Mouse (Mus musculus) Patski (cell line): ENCODE data around the gene Jpt1. TPM values are rescaled to one million over a fixed set of nuclear protein-coding genes. Genes with fewer than 3 reads are reported as not detected.
"Not testable (repeated sequence)": the region's sequence is repeated elsewhere in the genome, so short reads cannot be mapped to it uniquely, and the experiment has no call there.

ENCODE experiments used
- ATAC-seq: fragments of 100-300 bp; one replicate; pipeline ENCODE4 v1.8.0; 2021
- CTCF ChIA-PET: fragments of 350-600 bp; sonication (Branson Sonifier 250); formaldehyde crosslinking; loops from one replicate; lab custom pipeline; 2022; ENCODE audit warnings: inconsistent platforms; lab: Charles Lee
- POLR2A ChIA-PET: fragments of 350-600 bp; sonication (Branson Sonifier 250); formaldehyde crosslinking; loops from one replicate; lab custom pipeline; 2022; ENCODE audit warnings: antibody characterized with exemption, inconsistent platforms; lab: Charles Lee
- DNase-seq: peaks from one replicate; pipeline ENCODE4 v3.0.0-alpha.2; 2011; ENCODE audit warnings: low read depth, low spot score
- H3K27me3 ChIP-seq: fragments of 371-371 bp; one replicate; pipeline ENCODE4 v1.5.1; 2021
- CTCF ChIP-seq: fragments of 100-300 bp; IDR thresholded peaks from one replicate; pipeline ENCODE4 v1.5.1; 2021
- in situ Hi-C: fragments of 300-500 bp; cut with MboI; formaldehyde crosslinking; loops from 3 replicates; pipeline ENCODE4 v1.11.1; 2018; ENCODE audit warnings: low pct_unique_long_range_greater_than_20kb, mixed read lengths
- polyA plus RNA-seq: library from polyadenylated mRNA; unstranded; gene quantifications from one replicate; pipeline ENCODE4 v1.2.3, GENCODE M21; 2021

Gene Jpt1
- polyA plus RNA-seq, 1 experiment from 2014 or later, result 179 TPM

DNA sequence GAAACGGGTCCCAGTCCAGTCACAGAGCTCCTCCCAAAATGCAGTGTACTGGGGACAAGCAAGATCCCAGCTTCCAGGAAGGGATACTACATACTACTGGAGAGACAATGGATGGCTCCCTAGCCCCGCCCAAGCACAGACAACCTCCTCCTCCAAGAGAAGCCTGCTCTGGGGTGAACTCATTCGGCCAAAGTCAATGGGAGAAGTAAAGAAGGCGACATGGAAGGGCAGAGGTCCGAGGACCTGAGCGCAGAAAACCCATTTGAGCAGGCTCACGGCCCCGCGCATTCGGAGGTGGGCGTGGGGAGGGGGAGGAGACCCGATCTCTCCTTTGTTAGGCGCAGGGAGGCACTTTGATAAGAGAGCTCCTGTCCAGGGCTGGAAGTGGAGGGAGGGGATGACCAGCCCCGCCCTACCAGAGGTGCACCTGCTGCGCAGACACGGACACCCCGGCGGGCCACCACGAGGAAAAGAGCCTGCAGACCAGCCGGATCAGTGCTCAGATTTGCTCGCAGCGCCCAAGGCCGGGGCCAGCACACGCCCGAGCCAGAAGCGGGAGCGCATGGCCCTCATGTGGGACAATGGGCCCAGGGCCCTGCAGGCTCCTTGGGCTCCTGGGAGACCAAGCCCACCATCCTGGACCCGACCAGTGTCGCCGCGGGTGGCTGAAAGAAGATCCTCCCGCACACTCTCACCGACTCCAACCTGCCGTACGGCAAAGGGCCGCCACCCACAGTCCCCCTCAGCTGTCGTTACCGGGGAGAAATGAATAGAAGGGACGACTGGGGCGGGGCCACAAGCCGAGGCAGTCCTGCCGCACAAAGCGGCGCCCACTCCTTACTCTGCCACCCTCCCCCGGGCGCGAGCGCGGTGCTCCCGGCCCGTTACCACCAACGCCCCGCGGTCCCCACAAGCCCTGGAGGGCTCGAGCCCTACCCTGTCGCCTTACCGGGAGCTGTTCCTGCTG, 633 bp downstream of the Jpt1 start:
- in situ Hi-C loops, result no loop called here
- DNase-seq (no peak), ATAC-seq (peak; percentile 49)
- H3K27me3 ChIP-seq, result no peaks in the 10 kb centered on the region
- TF ChIP-seq CTCF, result no peak
- ChIA-PET CTCF (no interaction called here), POLR2A (interaction anchor here (0.8 to 1.7 kb wide), 7 partner anchors 12 to 53 kb away, joined by 3 to 8 read pairs (median 5); partner anchors contain the start of genes Nt5c and Sumo2)

DNA sequence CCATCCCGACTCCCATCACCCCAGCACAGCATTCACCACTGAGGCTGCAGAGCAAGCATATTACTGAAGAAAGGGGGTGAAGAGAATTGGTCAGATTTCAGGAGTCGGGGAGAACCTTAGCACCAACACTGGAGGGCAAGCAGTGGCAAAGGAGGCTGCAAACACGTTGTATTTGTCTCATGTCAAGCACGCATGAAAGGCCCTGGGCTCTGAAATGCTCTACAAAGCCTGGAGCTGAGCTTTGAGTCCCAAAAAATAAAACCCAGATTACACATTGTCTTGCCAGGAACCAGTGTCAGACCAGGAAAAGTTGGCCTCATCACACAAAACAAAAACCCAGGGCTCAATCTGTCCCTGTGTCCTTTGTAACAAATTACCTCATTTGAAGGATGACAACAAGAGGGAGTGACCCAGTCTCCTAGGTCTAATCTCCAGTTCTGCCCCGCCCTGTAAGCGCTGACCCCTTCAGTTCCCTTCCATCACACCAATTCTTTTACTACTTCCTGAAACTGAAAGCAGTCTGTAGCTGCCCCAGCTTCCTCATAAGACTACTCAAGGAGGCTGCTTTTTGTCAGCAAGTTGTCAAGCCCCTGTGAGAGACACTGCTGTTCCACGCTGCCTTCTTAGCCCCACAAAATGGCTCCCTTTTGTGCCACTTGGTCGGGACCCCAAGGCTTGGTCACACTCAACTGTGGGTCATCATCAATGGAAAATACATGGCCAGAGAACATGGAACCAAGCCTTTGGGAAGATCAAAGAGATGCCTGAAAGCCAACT, 1.6 kb downstream of the Jpt1 start:
- in situ Hi-C loops, result no loop called here
- no peak for TF ChIP-seq CTCF
- ChIA-PET POLR2A (interaction anchor here (1.2 to 1.3 kb wide), 2 partner anchors 11 to 21 kb away, joined by 5 to 7 read pairs; partner anchors contain the start of gene Nt5c), CTCF (no interaction called here)
- DNase-seq (no peak), ATAC-seq (no peak)
- H3K27me3 ChIP-seq, result no peaks in the 10 kb centered on the region

GRCm38 (mm10) chr11:115512004-115512403, 2.2 kb downstream of the Jpt1 start:
- in situ Hi-C loops, result no loop called here
- ATAC-seq (no peak), DNase-seq (no peak)
- no peak for TF ChIP-seq CTCF
- ChIA-PET CTCF (no interaction called here), POLR2A (no interaction called here)
- no peaks in the 10 kb centered on the region for H3K27me3 ChIP-seq

GRCm38 (mm10) chr11:115511121-115511520, 3.1 kb downstream of the Jpt1 start:
- POLR2A ChIA-PET, result no interaction called here
- in situ Hi-C loops, result no loop called here
- no peak for TF ChIP-seq CTCF
- CTCF ChIA-PET, result no interaction called here
- ATAC-seq, result no peak
- H3K27me3 ChIP-seq, result no peaks in the 10 kb centered on the region
- no peak for DNase-seq

DNA sequence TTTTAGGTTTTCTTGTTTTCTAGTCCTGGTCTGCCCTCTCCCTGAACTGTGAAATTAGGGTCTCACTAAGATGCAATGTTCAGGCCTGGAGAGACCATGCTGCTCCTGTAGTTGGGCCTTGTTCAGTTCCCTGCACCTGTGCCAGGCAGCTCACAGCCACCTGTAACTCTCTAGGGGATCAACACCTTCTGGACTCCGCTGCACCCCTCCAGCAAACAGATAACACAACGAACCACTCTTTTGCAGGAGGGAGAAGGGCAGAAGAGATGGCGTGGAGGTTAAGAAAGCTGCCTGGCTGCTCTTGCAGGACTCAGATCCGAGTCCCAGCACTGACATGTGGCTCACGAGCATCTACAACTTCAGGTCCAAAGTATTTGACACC, 3.7 kb downstream of the Jpt1 start:
- in situ Hi-C loops, result no loop called here
- CTCF ChIA-PET, result no interaction called here
- ATAC-seq (no peak), DNase-seq (no peak)
- TF ChIP-seq CTCF, result no peak
- POLR2A ChIA-PET, result no interaction called here
- no peaks in the 10 kb centered on the region for H3K27me3 ChIP-seq

DNA sequence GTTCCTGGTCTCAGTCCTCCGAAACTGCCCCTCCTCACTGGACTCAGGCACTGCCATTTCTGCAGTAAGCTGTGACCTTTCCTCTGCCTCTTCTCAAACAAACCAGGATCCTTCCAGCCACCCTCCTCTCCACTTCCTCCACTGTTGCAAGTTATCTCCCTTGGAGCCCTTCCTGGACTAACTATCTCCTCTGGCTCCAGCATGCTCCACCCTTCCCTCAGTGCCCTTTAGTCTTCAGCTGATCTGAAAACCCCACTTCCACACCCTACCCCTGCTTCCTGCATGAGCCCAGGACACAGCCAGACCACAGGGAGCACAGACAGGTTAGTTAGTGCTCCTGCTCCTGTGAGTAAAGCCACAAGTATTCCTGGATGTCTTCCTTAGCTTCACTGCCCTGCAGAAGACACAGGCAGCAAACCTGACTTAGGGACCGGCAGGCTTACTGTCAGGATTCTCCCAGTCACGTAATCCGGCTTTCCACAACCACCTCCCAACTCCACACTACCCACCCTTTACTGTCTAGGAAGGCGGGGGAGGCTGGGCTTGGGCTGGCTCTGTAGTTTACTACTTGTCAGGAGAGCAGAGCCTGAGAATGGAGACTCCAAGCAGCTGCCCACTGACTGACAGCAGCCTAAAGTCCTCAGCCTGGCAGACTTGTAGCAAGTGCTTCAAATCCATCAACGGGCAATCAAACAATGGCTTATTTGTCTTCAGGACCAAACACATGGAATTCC, 4.2 kb downstream of the Jpt1 start:
- ChIA-PET CTCF (no interaction called here), POLR2A (interaction anchor here (0.6 to 1.3 kb wide), 2 partner anchors 19 to 33 kb away, joined by 3 read pairs; no protein-coding TSS in a partner anchor)
- TF ChIP-seq CTCF, result no peak
- no peak for ATAC-seq
- in situ Hi-C loops, result no loop called here
- no peak for DNase-seq
- no peaks in the 10 kb centered on the region for H3K27me3 ChIP-seq

- no peak for TF ChIP-seq CTCF
- POLR2A ChIA-PET, result no interaction called here
- H3K27me3 ChIP-seq, result no peaks in the 10 kb centered on the region
- no peak for DNase-seq
- CTCF ChIA-PET, result no interaction called here
- in situ Hi-C loops, result no loop called here
- ATAC-seq, result no peak
These were observed 6.1 kb downstream of the Jpt1 start for GRCm38 (mm10) chr11:115508061-115508460.

GRCm38 (mm10) chr11:115506586-115506985, 7.6 kb downstream of the Jpt1 start:
- ChIA-PET POLR2A (no interaction called here), CTCF (interaction anchor here (1.2 kb wide), 1 partner anchor 22 kb away, joined by 4 read pairs; no protein-coding TSS in a partner anchor)
- TF ChIP-seq CTCF, result no peak
- ATAC-seq, result no peak
- in situ Hi-C loops, result no loop called here
- no peaks in the 10 kb centered on the region for H3K27me3 ChIP-seq
- no peak for DNase-seq

- POLR2A ChIA-PET, result interaction anchor here (0.7 kb wide), 1 partner anchor 56 kb away, joined by 6 read pairs; no protein-coding TSS in a partner anchor
- in situ Hi-C loops, result no loop called here
- no peak for TF ChIP-seq CTCF
- DNase-seq (no peak), ATAC-seq (no peak)
- CTCF ChIA-PET, result no interaction called here
- H3K27me3 ChIP-seq, result no peaks in the 10 kb centered on the region
These were observed 11.6 kb downstream of the Jpt1 start for GRCm38 (mm10) chr11:115502636-115503035.

- DNase-seq, CTCF ChIA-PET, POLR2A ChIA-PET: not testable (repeated sequence)
These were observed 17.6 kb downstream of the Jpt1 start for GRCm38 (mm10) chr11:115496559-115496958.

More at GRCm38 (mm10) chr11:115496559-115496958, 17.6 kb downstream of the Jpt1 start:
- H3K27me3 ChIP-seq, in situ Hi-C loops, ATAC-seq: not testable (repeated sequence)
